Mouse (Mus musculus) heart, postnatal 25 days (tissue): ENCODE results near the gene Erc2. TPM values are rescaled to one million over a fixed set of nuclear protein-coding genes. Genes with fewer than 3 reads are reported as not detected.

Experiments used
- DNase-seq: peaks from one replicate; pipeline ENCODE4 v3.0.0; 2022; ENCODE audit warnings: low spot score
- intact Hi-C: fragments of 180-260 bp; cut with DNase I; formaldehyde crosslinking; loops from one replicate; pipeline ENCODE4 v1.15.1; 2025
- total RNA-seq, 2 experiments: library from RNA; stranded (reverse); gene quantifications; 2 replicates each; pipeline ENCODE4 v1.2.3; 2021

Gene Erc2
- total RNA-seq, 2 experiments from 2014 or later, result 0.68 to 0.98 TPM

- no peak for DNase-seq
- intact Hi-C loops, result no loop called here
Measured at GRCm38 (mm10) chr14:28399897-28400296, 777.7 kb downstream of the Erc2 start.

DNA sequence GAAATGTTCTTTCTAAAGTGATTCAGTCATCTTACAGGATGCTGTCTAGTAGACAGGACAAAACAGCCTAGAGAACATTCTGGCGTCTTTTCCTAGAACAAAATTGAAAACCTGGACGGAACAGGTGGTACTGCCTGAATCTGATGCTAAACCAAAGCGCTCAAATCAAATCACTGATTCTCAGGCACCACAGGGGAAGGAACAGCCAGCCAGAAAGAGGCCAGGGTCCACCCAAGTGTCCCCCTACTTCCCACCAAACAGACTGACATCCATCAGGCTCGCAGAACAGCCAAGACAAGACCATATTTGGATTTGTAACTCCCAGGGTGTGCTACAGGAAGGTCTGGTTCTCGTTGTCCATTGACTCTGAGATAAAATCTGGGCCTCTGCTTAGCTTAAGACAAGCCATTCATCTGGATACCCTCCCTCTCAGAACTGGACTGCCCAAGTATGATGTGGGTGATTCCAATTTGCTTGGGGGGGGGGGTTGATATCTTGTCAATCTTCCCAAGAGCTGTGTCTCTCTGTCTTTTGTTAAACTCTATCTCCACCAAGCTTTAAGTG is 783.1 kb downstream of the Erc2 start:
- intact Hi-C loops, result no loop called here
- no peak for DNase-seq

- intact Hi-C loops, result no loop called here
- DNase-seq, result no peak
Measured at GRCm38 (mm10) chr14:28409390-28409789, 787.2 kb downstream of the Erc2 start.

DNA sequence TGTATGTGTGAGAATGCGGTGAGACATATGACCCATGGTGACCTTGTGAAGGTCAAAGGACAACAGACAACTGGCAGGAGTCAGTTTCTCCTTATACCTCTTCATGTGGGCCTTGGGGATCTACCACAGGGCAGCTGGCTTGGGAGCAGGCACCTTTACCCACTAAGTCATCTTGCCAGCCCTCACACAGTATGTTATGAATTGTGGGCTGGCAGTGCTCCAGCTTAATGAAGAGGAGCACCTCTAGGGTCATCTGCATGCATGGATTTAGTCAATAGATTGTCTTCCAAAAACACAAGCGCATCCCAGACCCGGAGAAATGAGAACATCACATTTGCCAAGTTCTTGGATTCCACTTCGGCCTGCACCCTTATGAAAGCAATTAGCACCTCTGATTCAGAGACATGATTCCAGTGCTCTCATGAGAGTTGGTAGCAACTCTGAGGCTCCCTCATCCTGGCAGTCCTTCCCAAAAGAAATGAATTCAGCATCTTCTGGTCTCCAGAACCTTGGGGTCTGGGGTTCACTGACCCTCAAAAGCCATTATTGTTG is 787.6 kb downstream of the Erc2 start:
- intact Hi-C loops, result no loop called here
- no peak for DNase-seq

DNA sequence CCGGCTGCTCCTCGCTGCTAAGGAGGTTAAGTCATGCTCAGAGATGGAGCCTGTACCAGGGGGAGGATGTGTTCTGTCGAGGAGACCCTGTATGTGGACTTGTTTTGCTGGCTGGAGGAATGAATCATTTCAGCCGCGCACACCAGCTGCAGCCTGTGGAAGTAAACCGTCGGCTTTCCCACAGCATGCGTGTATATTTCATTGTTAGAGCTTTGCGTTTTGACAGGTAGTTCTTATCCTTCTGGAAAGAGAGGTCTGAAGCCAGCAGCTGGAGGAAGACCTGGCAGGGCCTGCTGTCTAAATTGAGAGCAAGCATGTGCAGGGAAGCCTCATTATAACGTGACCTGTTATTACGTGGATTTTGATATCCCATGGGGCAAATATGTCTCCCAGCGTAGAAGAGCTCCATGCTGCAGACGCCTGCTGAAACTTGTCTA is 788.6 kb downstream of the Erc2 start:
- intact Hi-C loops, result no loop called here
- DNase-seq, result no peak

- DNase-seq, result no peak
- intact Hi-C loops, result no loop called here
Measured at GRCm38 (mm10) chr14:28412252-28412995, 790.2 kb downstream of the Erc2 start.

DNA sequence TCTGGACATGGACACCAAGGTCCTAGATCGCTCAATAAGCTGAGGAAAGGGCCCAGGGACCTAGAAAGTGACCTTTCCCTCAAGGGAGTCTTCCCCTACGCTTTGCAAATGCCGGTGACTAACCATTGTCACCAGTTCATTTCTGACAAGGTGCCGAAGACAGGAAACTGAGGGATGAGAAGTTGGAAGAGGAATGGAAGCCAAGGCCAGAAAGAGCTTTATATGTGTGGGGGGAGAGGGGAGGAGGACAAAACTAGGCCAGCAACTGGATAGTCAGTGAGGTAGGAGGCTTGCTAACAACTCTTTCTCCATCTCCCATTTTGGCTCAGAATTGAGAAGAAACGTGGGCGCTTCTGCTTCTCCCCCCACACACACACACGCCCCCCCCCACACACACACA is 791.3 kb downstream of the Erc2 start:
- intact Hi-C loops, result no loop called here
- no peak for DNase-seq

GRCm38 (mm10) chr14:28417019-28417418 is 794.8 kb downstream of the Erc2 start:
- no peak for DNase-seq
- intact Hi-C loops, result no loop called here

GRCm38 (mm10) chr14:28418497-28418896 is 796.3 kb downstream of the Erc2 start:
- intact Hi-C loops, result no loop called here
- DNase-seq, result no peak

DNA sequence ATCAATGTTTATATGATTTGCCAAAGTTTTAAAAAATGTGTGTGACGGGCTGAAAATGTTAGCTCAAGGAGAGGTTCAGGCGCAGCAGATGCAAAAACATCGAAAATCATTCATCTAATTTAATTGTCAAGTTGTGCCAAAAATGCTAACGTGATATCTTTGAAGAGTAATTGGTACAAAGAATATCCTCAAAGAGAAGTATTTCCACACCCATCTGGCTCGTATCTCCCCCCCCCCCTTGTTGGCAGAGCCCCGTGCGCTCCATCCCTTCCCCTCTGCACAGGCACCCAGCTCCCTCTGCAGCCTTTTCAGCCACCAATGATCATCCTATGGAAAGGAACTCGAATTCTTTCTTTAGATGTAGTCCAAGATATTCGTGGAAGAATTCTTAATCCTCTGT is 797.0 kb downstream of the Erc2 start:
- intact Hi-C loops, result no loop called here
- no peak for DNase-seq

- no peak for DNase-seq
- intact Hi-C loops, result no loop called here
Measured at GRCm38 (mm10) chr14:28420596-28420995, 798.4 kb downstream of the Erc2 start.

DNA sequence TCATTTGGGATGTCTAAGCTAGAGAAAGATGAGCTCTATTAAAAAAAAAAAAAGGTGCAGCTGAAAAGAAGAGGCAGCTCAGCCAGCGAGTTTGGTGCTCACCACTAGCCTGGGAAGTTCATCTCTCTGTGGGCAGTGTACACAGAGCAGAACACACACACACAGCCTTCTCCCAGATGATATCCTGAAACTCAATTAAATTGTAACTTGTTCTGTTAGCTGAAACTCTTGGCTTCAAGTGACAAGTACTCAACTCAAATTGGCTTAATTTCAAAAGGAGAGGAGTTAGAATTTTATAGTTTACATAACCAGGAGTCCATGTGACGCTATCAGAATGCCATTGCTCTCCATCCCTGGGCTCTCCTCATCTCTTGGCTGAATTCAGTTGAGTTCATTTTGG is 804.4 kb downstream of the Erc2 start:
- no peak for DNase-seq
- intact Hi-C loops, result no loop called here

- intact Hi-C loops, result no loop called here
- no peak for DNase-seq
Measured at GRCm38 (mm10) chr14:28431703-28432309, 809.6 kb downstream of the Erc2 start.

GRCm38 (mm10) chr14:28434996-28435395 is 812.8 kb downstream of the Erc2 start:
- intact Hi-C loops, result no loop called here
- DNase-seq, result no peak

DNA sequence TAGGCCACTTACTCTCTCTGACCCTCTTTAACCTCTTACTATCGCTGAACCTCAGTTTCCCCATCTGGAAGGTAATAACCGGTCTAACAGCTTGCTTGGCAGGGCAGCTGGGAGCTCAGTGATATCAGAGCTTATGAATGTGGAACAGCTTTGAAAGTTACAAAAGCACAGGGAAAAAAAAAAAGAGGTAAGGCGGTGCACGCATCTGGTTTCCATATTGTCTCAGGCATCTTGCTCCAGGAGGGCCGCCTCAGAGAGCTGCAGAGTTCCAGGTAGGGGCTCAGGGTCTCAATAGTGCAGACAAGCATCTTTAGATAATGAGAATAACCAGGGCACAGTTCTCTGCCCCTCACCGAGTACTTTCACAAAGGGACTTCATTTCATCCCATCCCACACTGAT is 816.9 kb downstream of the Erc2 start:
- intact Hi-C loops, result no loop called here
- DNase-seq, result no peak

DNA sequence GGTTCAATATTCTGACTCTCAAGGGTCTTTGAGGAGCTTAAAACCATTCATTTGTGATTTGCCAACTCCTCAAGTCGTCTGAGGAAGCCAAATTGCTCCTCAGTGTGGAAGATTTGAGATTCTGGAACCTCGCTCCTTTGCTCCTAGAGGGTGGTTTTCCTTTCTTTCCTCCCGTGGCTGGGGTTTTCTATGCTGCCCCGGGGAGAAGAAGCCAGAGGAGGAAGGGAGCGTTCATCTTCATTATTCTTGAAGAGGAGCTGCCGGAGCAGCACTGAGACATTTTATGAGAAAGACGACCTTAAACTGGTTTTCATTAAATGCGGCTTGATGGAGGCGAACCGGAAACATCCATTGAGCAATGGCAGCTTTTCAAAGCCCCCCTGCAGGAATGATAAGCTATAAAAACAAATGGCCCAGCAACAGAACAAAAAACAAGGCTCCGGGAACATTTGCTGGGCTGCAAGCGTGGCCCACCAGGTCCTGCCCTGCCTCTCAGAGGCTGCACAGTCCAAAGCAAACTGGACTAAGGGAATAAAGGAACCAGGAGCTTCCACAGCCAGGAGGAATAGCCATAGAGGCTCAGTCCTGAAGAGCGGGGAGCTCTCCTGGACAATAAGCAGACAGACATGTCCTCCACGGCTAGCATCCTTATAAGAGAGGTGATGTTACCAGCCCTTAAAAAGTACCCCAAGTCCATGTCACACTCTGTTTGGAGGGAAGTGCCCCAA is 819.2 kb downstream of the Erc2 start:
- no peak for DNase-seq
- intact Hi-C loops, result no loop called here

DNA sequence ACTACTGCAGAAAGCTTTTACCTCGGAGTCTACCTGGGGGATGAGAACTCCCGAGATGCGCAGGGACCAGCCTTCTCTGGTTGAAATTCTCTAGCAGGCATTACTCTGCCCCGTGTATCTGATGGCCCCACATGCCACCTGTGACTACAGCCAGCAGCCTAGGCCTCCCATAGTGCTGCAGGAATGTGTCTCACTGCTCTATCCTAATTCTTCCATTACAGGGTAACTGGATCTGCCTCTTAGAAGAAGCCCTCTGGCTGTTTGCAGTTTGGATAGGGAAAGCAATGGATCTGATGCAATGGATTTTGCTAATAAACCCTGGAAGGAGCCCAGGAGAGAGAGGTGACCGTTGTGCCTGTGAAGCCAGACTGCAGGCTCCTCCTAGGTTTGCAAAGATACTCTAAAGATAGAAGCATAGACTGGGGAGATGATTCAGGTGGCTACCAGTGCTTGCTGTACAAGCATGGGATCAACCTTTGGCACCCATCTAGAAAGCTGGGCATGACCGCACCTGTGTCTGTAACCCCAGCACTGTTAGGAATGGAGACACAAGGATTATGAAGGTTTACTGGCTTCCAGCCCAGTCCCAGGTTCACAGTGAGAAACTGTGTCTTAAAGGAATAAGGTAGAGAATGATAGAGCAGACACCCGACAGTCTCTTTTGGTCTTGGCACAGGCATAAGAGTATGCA is 821.2 kb downstream of the Erc2 start:
- no peak for DNase-seq
- intact Hi-C loops, result no loop called here

GRCm38 (mm10) chr14:28445737-28446136 is 823.5 kb downstream of the Erc2 start:
- DNase-seq, result no peak
- intact Hi-C loops, result no loop called here

GRCm38 (mm10) chr14:28451771-28452170 is 829.5 kb downstream of the Erc2 start:
- no peak for DNase-seq
- intact Hi-C loops, result no loop called here
